Mouse (Mus musculus): ENCODE data around the gene Rpl18. TPM values are rescaled to one million over a fixed set of nuclear protein-coding genes. Genes with fewer than 3 reads are reported as not detected.

Rpl18 gene
- polyA plus RNA-seq, 1 experiment from 2014 or later: 1,024 TPM

GRCm38 (mm10) chr7:45747450-45747849 is 32.2 kb downstream of the Rpl18 start:
- H3K27me3 ChIP-seq (ENCODE audit: control insufficient read depth, insufficient read depth, low read length): no peaks in the 10 kb centered on the region
- H3K27ac ChIP-seq (ENCODE audit: low read length): no peak overlapping the region
- ATAC-seq (ENCODE audit: insufficient read depth, low FRiP score): no peak
- no peak overlapping the region for H3K9ac ChIP-seq (ENCODE audit: low read length)
- 85% methylated on average over 5 of the region's 5 CpGs for WGBS
- H3K4me3 ChIP-seq (replicated peaks; ENCODE audit: low read length): no peak overlapping the region
- no peaks in the 10 kb centered on the region for H3K9me3 ChIP-seq (replicated peaks; ENCODE audit: control insufficient read depth, low read length)
- H3K4me1 ChIP-seq (ENCODE audit: control insufficient read depth, insufficient read depth, low read length): peaks cover 10% of the 10 kb centered on the region; the same call in 1 of the 2 replicates
- H3K36me3 ChIP-seq (ENCODE audit: control insufficient read depth, insufficient read depth, low read length): no peaks in the 10 kb centered on the region
- H3K4me2 ChIP-seq (ENCODE audit: low read depth, low read length): no peak overlapping the region

- H3K4me1 ChIP-seq (ENCODE audit: control insufficient read depth, insufficient read depth, low read length): peaks cover 10% of the 10 kb centered on the region; the same call in 1 of the 2 replicates
- no peak overlapping the region for H3K4me3 ChIP-seq (replicated peaks; ENCODE audit: low read length)
- H3K4me2 ChIP-seq (ENCODE audit: low read depth, low read length): no peak overlapping the region
- H3K9me3 ChIP-seq (replicated peaks; ENCODE audit: control insufficient read depth, low read length): no peaks in the 10 kb centered on the region
- no peaks in the 10 kb centered on the region for H3K36me3 ChIP-seq (ENCODE audit: control insufficient read depth, insufficient read depth, low read length)
- no peak overlapping the region for H3K27ac ChIP-seq (ENCODE audit: low read length)
- H3K9ac ChIP-seq (ENCODE audit: low read length): no peak overlapping the region
- WGBS: 70% methylated on average over 7 of the region's 7 CpGs
- ATAC-seq (ENCODE audit: insufficient read depth, low FRiP score): no peak
- H3K27me3 ChIP-seq (ENCODE audit: control insufficient read depth, insufficient read depth, low read length): no peaks in the 10 kb centered on the region
These were observed 32.9 kb downstream of the Rpl18 start for GRCm38 (mm10) chr7:45748110-45748509.

DNA sequence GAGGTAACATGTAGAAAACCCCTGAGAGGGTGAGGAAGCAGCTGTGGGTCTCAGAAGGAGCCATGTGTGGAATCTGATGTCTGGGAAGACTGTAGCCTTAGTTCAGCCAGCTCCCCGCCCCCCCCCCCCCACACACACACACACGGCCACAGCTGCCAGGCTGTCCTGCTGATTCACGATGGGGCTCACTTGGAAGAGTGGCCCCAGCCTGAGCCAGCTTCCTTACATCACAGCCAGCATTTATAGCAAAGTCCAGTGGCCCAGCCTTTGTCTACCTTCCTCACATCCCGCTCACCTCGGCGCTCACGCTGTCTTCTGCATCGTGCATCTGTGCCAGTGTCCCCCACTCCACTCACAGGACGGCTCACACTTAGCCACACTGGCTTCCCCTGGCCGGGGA is 34.1 kb downstream of the Rpl18 start:
- ATAC-seq (ENCODE audit: insufficient read depth, low FRiP score): peak; percentile 44; the same call in 1 of the 2 replicates
- Histone ChIP-seq H3K27me3 (ENCODE audit: control insufficient read depth, insufficient read depth, low read length) (no peaks in the 10 kb centered on the region), H3K4me1 (ENCODE audit: control insufficient read depth, insufficient read depth, low read length) (peaks cover 10% of the 10 kb centered on the region; the same call in 1 of the 2 replicates), H3K27ac (ENCODE audit: low read length) (no peak overlapping the region), H3K36me3 (ENCODE audit: control insufficient read depth, insufficient read depth, low read length) (no peaks in the 10 kb centered on the region), H3K9me3 (replicated peaks; ENCODE audit: control insufficient read depth, low read length) (no peaks in the 10 kb centered on the region), H3K4me2 (ENCODE audit: low read depth, low read length) (no peak overlapping the region), H3K9ac (ENCODE audit: low read length) (no peak overlapping the region), H3K4me3 (replicated peaks; ENCODE audit: low read length) (no peak overlapping the region)
- WGBS: 34% methylated on average over 9 of the region's 10 CpGs

DNA sequence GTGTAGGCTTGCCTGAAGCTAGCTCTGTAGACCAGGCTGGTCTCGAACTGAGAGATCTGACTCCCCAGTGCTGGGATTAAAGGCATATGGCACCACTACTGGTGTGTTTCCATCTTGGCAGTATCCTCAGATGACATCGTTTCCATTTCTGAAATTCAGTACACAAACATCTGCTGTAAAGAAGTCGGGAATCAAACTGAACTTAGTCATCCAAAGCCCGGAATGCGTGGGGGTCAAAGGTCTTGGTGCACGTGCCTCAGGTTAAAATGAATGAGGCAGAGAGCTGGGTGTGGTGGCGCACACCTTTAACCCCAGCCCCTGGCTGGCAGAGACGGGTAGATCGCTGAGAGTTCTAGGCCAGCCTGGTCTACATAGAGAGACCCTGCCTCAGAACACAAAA is 34.9 kb downstream of the Rpl18 start:
- Histone ChIP-seq H3K27me3 (ENCODE audit: control insufficient read depth, insufficient read depth, low read length) (no peaks in the 10 kb centered on the region), H3K4me2 (ENCODE audit: low read depth, low read length) (no peak overlapping the region), H3K27ac (ENCODE audit: low read length) (no peak overlapping the region), H3K4me1 (ENCODE audit: control insufficient read depth, insufficient read depth, low read length) (peaks cover 10% of the 10 kb centered on the region; the same call in 1 of the 2 replicates), H3K4me3 (replicated peaks; ENCODE audit: low read length) (no peak overlapping the region), H3K36me3 (ENCODE audit: control insufficient read depth, insufficient read depth, low read length) (no peaks in the 10 kb centered on the region), H3K9me3 (replicated peaks; ENCODE audit: control insufficient read depth, low read length) (no peaks in the 10 kb centered on the region), H3K9ac (ENCODE audit: low read length) (no peak overlapping the region)
- 51% methylated on average over 9 of the region's 9 CpGs for WGBS
- ATAC-seq (ENCODE audit: insufficient read depth, low FRiP score): no peak

DNA sequence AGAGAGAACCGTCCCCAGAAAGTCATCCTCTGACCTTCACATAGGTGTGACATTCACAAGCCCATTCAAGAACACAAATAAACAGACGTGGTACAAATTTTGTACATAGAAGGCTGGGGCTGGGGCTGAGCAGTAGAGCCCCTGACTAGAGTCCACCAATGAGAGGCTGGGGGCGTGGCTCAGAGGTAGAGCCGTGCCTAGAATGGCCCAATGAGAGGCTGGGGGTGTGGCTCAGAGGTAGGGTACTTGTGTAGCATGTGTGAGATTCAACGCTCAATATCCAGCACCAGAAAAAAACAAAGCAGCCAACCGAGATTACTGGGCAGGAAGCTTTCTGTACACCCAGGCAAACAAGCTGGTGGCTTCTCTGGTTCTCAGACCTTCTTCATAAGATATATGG is 40.4 kb downstream of the Rpl18 start:
- H3K4me2 ChIP-seq (ENCODE audit: low read depth, low read length): no peak overlapping the region
- peaks cover 12% of the 10 kb centered on the region for H3K27me3 ChIP-seq (ENCODE audit: control insufficient read depth, insufficient read depth, low read length)
- no peak overlapping the region for H3K27ac ChIP-seq (ENCODE audit: low read length)
- no peak for ATAC-seq (ENCODE audit: insufficient read depth, low FRiP score)
- no peaks in the 10 kb centered on the region for H3K9me3 ChIP-seq (replicated peaks; ENCODE audit: control insufficient read depth, low read length)
- no peak overlapping the region for H3K4me3 ChIP-seq (replicated peaks; ENCODE audit: low read length)
- H3K36me3 ChIP-seq (ENCODE audit: control insufficient read depth, insufficient read depth, low read length): no peaks in the 10 kb centered on the region
- 54% methylated on average over 6 of the region's 6 CpGs for WGBS
- H3K9ac ChIP-seq (ENCODE audit: low read length): no peak overlapping the region
- no peaks in the 10 kb centered on the region for H3K4me1 ChIP-seq (ENCODE audit: control insufficient read depth, insufficient read depth, low read length)

- Histone ChIP-seq H3K9me3 (replicated peaks; ENCODE audit: control insufficient read depth, low read length) (no peaks in the 10 kb centered on the region), H3K4me1 (ENCODE audit: control insufficient read depth, insufficient read depth, low read length) (no peaks in the 10 kb centered on the region), H3K27ac (ENCODE audit: low read length) (0 out of 2 replicates have a peak overlapping the region, but pooled peaks have one; percentile 0), H3K4me3 (replicated peaks; ENCODE audit: low read length) (peak overlapping the region; percentile 19), H3K9ac (ENCODE audit: low read length) (peak overlapping the region; percentile 58), H3K27me3 (ENCODE audit: control insufficient read depth, insufficient read depth, low read length) (peaks cover 12% of the 10 kb centered on the region), H3K36me3 (ENCODE audit: control insufficient read depth, insufficient read depth, low read length) (no peaks in the 10 kb centered on the region), H3K4me2 (ENCODE audit: low read depth, low read length) (peak overlapping the region; percentile 51)
- 6% methylated on average over 22 of the region's 27 CpGs for WGBS
- ATAC-seq (ENCODE audit: insufficient read depth, low FRiP score): peak; percentile 78
These were observed 44.1 kb downstream of the Rpl18 start for GRCm38 (mm10) chr7:45759400-45759799.

GRCm38 (mm10) chr7:45760151-45760550 is 44.9 kb downstream of the Rpl18 start:
- no peak overlapping the region for H3K4me3 ChIP-seq (replicated peaks; ENCODE audit: low read length)
- no peaks in the 10 kb centered on the region for H3K4me1 ChIP-seq (ENCODE audit: control insufficient read depth, insufficient read depth, low read length)
- no peak for ATAC-seq (ENCODE audit: insufficient read depth, low FRiP score)
- peak overlapping the region; percentile 0; the same call in 1 of the 2 replicates for H3K27ac ChIP-seq (ENCODE audit: low read length)
- no peaks in the 10 kb centered on the region for H3K9me3 ChIP-seq (replicated peaks; ENCODE audit: control insufficient read depth, low read length)
- WGBS: 60% methylated on average over 5 of the region's 5 CpGs
- H3K27me3 ChIP-seq (ENCODE audit: control insufficient read depth, insufficient read depth, low read length): peaks cover 12% of the 10 kb centered on the region
- no peak overlapping the region; the same call in 1 of the 2 replicates for H3K9ac ChIP-seq (ENCODE audit: low read length)
- H3K4me2 ChIP-seq (ENCODE audit: low read depth, low read length): peak overlapping the region; percentile 51; the same call in 1 of the 2 replicates
- H3K36me3 ChIP-seq (ENCODE audit: control insufficient read depth, insufficient read depth, low read length): no peaks in the 10 kb centered on the region

- WGBS: 39% methylated on average over 8 of the region's 8 CpGs
- H3K36me3 ChIP-seq (ENCODE audit: control insufficient read depth, insufficient read depth, low read length): no peaks in the 10 kb centered on the region
- no peak overlapping the region for H3K9ac ChIP-seq (ENCODE audit: low read length)
- no peaks in the 10 kb centered on the region for H3K4me1 ChIP-seq (ENCODE audit: control insufficient read depth, insufficient read depth, low read length)
- H3K27ac ChIP-seq (ENCODE audit: low read length): peak overlapping the region; percentile 66
- no peaks in the 10 kb centered on the region for H3K9me3 ChIP-seq (replicated peaks; ENCODE audit: control insufficient read depth, low read length)
- no peak overlapping the region for H3K4me3 ChIP-seq (replicated peaks; ENCODE audit: low read length)
- no peaks in the 10 kb centered on the region for H3K27me3 ChIP-seq (ENCODE audit: control insufficient read depth, insufficient read depth, low read length)
- no peak overlapping the region for H3K4me2 ChIP-seq (ENCODE audit: low read depth, low read length)
- ATAC-seq (ENCODE audit: insufficient read depth, low FRiP score): peak; percentile 23; the same call in 1 of the 2 replicates
These were observed 50.7 kb downstream of the Rpl18 start for GRCm38 (mm10) chr7:45765995-45766394.

DNA sequence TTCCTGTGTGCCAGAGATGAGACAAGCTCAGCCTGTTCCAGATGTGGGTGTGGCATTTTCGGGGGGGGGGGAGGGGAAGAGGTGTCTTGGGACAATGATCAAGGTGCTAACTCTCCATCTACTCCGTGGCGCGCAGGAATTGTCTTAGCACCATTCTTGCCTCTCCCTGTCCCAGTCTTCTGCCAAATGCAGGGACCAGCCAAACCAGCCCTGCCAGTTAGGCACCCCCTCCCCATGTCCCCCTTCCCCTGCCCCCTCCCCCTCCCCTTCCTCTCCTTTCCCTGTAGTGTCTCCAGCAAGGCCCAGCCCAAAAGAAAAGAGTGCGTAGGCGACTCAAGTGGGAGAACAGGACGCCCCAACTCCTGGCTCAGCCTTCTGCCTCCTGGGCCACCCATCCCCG is 51.5 kb downstream of the Rpl18 start:
- Histone ChIP-seq H3K4me1 (ENCODE audit: control insufficient read depth, insufficient read depth, low read length) (no peaks in the 10 kb centered on the region), H3K9me3 (replicated peaks; ENCODE audit: control insufficient read depth, low read length) (no peaks in the 10 kb centered on the region), H3K36me3 (ENCODE audit: control insufficient read depth, insufficient read depth, low read length) (no peaks in the 10 kb centered on the region), H3K9ac (ENCODE audit: low read length) (no peak overlapping the region), H3K4me2 (ENCODE audit: low read depth, low read length) (no peak overlapping the region), H3K27ac (ENCODE audit: low read length) (no peak overlapping the region), H3K27me3 (ENCODE audit: control insufficient read depth, insufficient read depth, low read length) (no peaks in the 10 kb centered on the region), H3K4me3 (replicated peaks; ENCODE audit: low read length) (no peak overlapping the region)
- WGBS: 39% methylated on average over 8 of the region's 8 CpGs
- 0 out of 2 replicates have a peak, but pooled peaks have one; percentile 6 for ATAC-seq (ENCODE audit: insufficient read depth, low FRiP score)

Data from stomach, embryonic 16.5 days (tissue).